Mouse (Mus musculus) cerebellum, adult 2 months (tissue): ENCODE measurements at regions not wholly inside any gene's neighbourhood (a gene's known extent, or its start where the extent isn't known, plus 50 kb on each side); places are given as distances from the start of the nearest gene placed in this dataset.

Source experiments
- CTCF ChIP-seq: fragments of 200-500 bp; IDR thresholded peaks from 2 replicates; pipeline ENCODE4 v1.5.1; 2011; ENCODE audit warnings: low read depth, mild to moderate bottlenecking, control low read depth, low read length, moderate library complexity, borderline replicate concordance; ENCODE audit not compliant: insufficient read depth
- POLR2A ChIP-seq: fragments of 200-500 bp; IDR thresholded peaks from 2 replicates; pipeline ENCODE4 v1.6.1; 2011; ENCODE audit warnings: low read length, control low read depth, borderline replicate concordance; ENCODE audit not compliant: insufficient read depth

DNA sequence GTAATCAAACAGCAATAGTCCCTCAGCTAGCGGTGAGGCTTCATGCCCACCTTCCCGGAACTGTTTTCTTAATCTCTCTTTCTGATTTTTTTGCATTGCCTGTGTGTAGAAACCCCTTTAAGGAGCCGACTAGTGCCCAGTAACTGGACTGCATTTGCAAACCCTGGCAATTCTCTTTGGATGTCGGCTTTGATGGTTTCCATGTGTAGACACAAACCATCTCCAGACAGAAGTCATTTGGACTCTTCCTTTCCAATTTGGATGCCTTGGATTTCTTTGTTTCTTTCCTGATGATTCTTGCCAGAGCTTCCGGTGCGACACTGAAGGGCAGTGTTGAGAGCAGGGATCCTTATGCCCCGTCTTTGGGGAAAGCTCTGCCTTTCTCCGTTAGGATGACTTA is 153.0 kb downstream of the Slc38a4 start:
- TF ChIP-seq CTCF (no peak), POLR2A (no peak)
